Mouse (Mus musculus): ENCODE data around the gene Rrp15.

DNA sequence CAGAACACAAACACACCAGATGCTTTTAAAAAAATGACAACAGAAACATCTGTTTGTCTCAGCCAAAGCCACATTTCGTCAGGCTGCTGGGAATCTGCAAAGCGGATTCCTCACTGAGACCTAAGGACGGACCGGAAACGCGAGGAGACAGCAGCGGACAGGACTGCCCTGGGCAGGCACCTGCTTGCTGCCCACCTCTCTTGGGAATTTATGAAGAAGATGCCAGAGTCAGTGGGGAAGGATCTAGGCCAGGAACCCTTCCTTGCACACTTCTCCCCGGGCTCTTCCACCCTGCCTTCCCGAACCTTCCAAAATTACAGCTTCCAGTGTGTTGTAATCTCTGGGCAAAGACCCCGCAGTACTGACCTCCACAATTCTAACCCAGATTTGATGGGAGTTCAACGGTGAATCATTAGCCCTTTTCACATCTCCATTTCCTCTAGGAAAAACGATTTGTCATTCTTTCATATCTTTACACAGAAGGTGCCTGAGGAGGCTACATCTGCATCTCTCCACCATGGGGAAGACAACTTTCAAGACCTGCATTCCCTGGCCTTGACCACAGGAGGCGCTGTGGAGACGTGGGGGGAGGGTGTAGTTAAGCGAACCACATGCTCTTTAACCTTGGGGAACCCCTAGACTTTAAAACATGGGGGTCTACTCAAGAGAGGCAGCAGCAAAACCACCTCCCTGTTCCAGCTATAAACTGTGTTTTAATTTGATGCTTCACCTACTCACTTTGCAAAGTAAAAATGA, 50.4 kb downstream of the Rrp15 start:
- TF ChIP-seq CTCF (IDR thresholded peaks at IDR 0.05; ENCODE audit: low read depth, low read length) = no peak
- no peak for TF ChIP-seq POLR2A (IDR thresholded peaks at IDR 0.05; ENCODE audit: borderline replicate concordance, low read depth, low read length)

Data from bone marrow macrophage, adult 2 months (primary cell).